Mouse (Mus musculus) CH12.LX (cell line): ENCODE measurements around the gene Hivep2. TPM values are rescaled to one million over a fixed set of nuclear protein-coding genes. Genes with fewer than 3 reads are reported as not detected.

Source experiments
- DNase-seq: peaks from one replicate; pipeline ENCODE4 v3.0.0-alpha.2; 2013; ENCODE audit errors: extremely low read depth
- H3K27ac ChIP-seq: 2 replicates; pipeline ENCODE4 v1.5.1; 2012; ENCODE audit warnings: low read depth, mild to moderate bottlenecking, control low read depth, moderate library complexity; ENCODE audit not compliant: insufficient read depth
- H3K27me3 ChIP-seq: replicated peaks from 2 replicates; pipeline ENCODE3; 2012; ENCODE audit warnings: inconsistent platforms
- H3K36me3 ChIP-seq, 2 experiments: replicated peaks in 1 of 2; 2 replicates each; pipeline versions ENCODE3 to v1.6.1; 2012; ENCODE audit warnings: inconsistent platforms in 1 of 2, low read length in 1 of 2, mild to moderate bottlenecking in 1 of 2, mixed read lengths in 1 of 2, moderate library complexity in 1 of 2; ENCODE audit not compliant: control insufficient read depth in 1 of 2, insufficient read depth in 1 of 2
- H3K4me1 ChIP-seq, 2 experiments: 2 replicates each; pipeline ENCODE4 v1.6.1; 2012; ENCODE audit warnings: inconsistent platforms in 1 of 2, moderate library complexity in 1 of 2; ENCODE audit not compliant: insufficient read depth in 2 of 2, control insufficient read depth in 1 of 2
- H3K4me2 ChIP-seq: 2 replicates; pipeline ENCODE4 v1.6.1; 2012; ENCODE audit warnings: low read depth, mild to moderate bottlenecking, control low read depth; ENCODE audit not compliant: poor library complexity, insufficient read depth, severe bottlenecking
- H3K4me3 ChIP-seq, 3 experiments: fragments of 150-350 bp in 1 of 3; sonication (generic) in 1 of 3; replicated peaks in 1 of 3; 2 replicates each; pipeline versions ENCODE3 to v1.5.1; 2011 to 2012; ENCODE audit warnings: low read depth in 2 of 3, low read length in 2 of 3, mild to moderate bottlenecking in 2 of 3, moderate library complexity in 2 of 3, control low read depth in 1 of 3, improper control_type of control experiment in 1 of 3, inconsistent platforms in 1 of 3, mixed read lengths in 1 of 3; ENCODE audit not compliant: poor library complexity in 1 of 3
- H3K79me2 ChIP-seq: replicated peaks from 2 replicates; pipeline ENCODE4 v1.6.1; 2012; ENCODE audit warnings: mild to moderate bottlenecking, moderate library complexity; ENCODE audit not compliant: control insufficient read depth, poor library complexity, insufficient read depth, severe bottlenecking; ENCODE audit errors: extremely low read depth
- H3K9ac ChIP-seq: 2 replicates; pipeline ENCODE4 v1.6.1; 2012; ENCODE audit warnings: low read depth, mild to moderate bottlenecking, control low read depth, moderate library complexity; ENCODE audit not compliant: insufficient read depth
- H3K9me3 ChIP-seq: replicated peaks from 2 replicates; pipeline ENCODE3; 2012; ENCODE audit warnings: low read length, inconsistent platforms, mixed read lengths
- CHD1 ChIP-seq: IDR thresholded peaks from 2 replicates; pipeline ENCODE4 v1.6.1; 2012; ENCODE audit warnings: low read depth, low read length, improper control_type of control experiment, inconsistent platforms
- E2F4 ChIP-seq: IDR thresholded peaks from 2 replicates; pipeline ENCODE4 v1.6.1; 2011; ENCODE audit warnings: low read depth, low read length, improper control_type of control experiment; ENCODE audit not compliant: insufficient replicate concordance
- EP300 ChIP-seq: IDR thresholded peaks from 2 replicates; pipeline ENCODE4 v1.6.1; 2011; ENCODE audit warnings: low read length, improper control_type of control experiment
- ETS1 ChIP-seq: conservative IDR thresholded peaks from 2 replicates; pipeline ENCODE4 v1.6.1; 2012; ENCODE audit warnings: low read depth, mild to moderate bottlenecking, inconsistent platforms, low read length, improper control_type of control experiment, moderate library complexity
- GABPA ChIP-seq: IDR thresholded peaks from 2 replicates; pipeline ENCODE4 v1.6.1; 2012; ENCODE audit warnings: low read depth, low read length, improper control_type of control experiment, inconsistent platforms; ENCODE audit not compliant: insufficient replicate concordance
- JUND ChIP-seq: conservative IDR thresholded peaks from 2 replicates; pipeline ENCODE4 v1.6.1; 2011; ENCODE audit warnings: low read depth, low read length, improper control_type of control experiment
- KAT2A ChIP-seq: IDR thresholded peaks from 2 replicates; pipeline ENCODE4 v1.6.1; 2012; ENCODE audit warnings: low read length, improper control_type of control experiment, inconsistent platforms; ENCODE audit not compliant: insufficient replicate concordance
- MAX ChIP-seq: IDR thresholded peaks from 2 replicates; pipeline ENCODE4 v1.6.1; 2011; ENCODE audit warnings: low read length, improper control_type of control experiment
- MEF2A ChIP-seq: IDR thresholded peaks from 2 replicates; pipeline ENCODE4 v1.6.1; 2014; ENCODE audit warnings: low read depth, mild to moderate bottlenecking, inconsistent platforms, low read length, improper control_type of control experiment, borderline replicate concordance
- MXI1 ChIP-seq: IDR thresholded peaks from 2 replicates; pipeline ENCODE4 v1.6.1; 2011; ENCODE audit warnings: mild to moderate bottlenecking, low read depth, low read length, improper control_type of control experiment
- POLR2A ChIP-seq: IDR thresholded peaks from 2 replicates; pipeline ENCODE4 v1.6.1; 2011; ENCODE audit warnings: low read depth, mild to moderate bottlenecking, improper control_type of control experiment, low read length
- RAD21 ChIP-seq: IDR thresholded peaks from 2 replicates; pipeline ENCODE4 v1.6.1; 2011; ENCODE audit warnings: low read depth, mild to moderate bottlenecking, low read length, improper control_type of control experiment, moderate library complexity
- SMC3 ChIP-seq: IDR thresholded peaks from 2 replicates; pipeline ENCODE4 v1.6.1; 2011; ENCODE audit warnings: low read depth, low read length, improper control_type of control experiment
- TBP ChIP-seq: conservative IDR thresholded peaks from 2 replicates; pipeline ENCODE4 v1.6.1; 2011; ENCODE audit warnings: low read depth, low read length, improper control_type of control experiment
- TCF12 ChIP-seq: IDR thresholded peaks from 2 replicates; pipeline ENCODE4 v1.6.1; 2014; ENCODE audit warnings: low read depth, mild to moderate bottlenecking, inconsistent platforms, low read length, improper control_type of control experiment
- USF1 ChIP-seq: IDR thresholded peaks from 2 replicates; pipeline ENCODE4 v1.6.1; 2014; ENCODE audit warnings: low read depth, mild to moderate bottlenecking, inconsistent platforms, low read length, improper control_type of control experiment
- USF2 ChIP-seq: conservative IDR thresholded peaks from 2 replicates; pipeline ENCODE4 v1.6.1; 2011; ENCODE audit warnings: low read depth, low read length, improper control_type of control experiment
- ZKSCAN1 ChIP-seq: IDR thresholded peaks from 2 replicates; pipeline ENCODE4 v1.6.1; 2012; ENCODE audit warnings: low read depth, inconsistent platforms, low read length, improper control_type of control experiment, borderline replicate concordance
- ZMIZ1 ChIP-seq: IDR thresholded peaks from 2 replicates; pipeline ENCODE4 v1.6.1; 2012; ENCODE audit warnings: low read depth, mild to moderate bottlenecking, inconsistent platforms, low read length, improper control_type of control experiment
- dilution Hi-C: fragments of 300-500 bp; cut with MboI; formaldehyde crosslinking; loops from 2 replicates; pipeline ENCODE4 v1.14.3; 2020; ENCODE audit warnings: low sequenced_read_pairs; ENCODE audit not compliant: extremely low pct_unique_long_range_greater_than_20kb, extremely low pct_ligation_motif_present
- in situ Hi-C: fragments of 300-500 bp; cut with MboI; formaldehyde crosslinking; loops from 3 replicates; pipeline ENCODE4 v1.14.3; 2019; ENCODE audit warnings: low sequenced_read_pairs, low pct_ligation_motif_present, low pct_unique_long_range_greater_than_20kb, mixed read lengths
- polyA plus RNA-seq: library from polyadenylated mRNA; unstranded; fragments of >175 nt; gene quantifications from 2 replicates; pipeline ENCODE4 v1.2.1, GENCODE M21; 2012; ENCODE audit warnings: low read depth; ENCODE audit not compliant: insufficient read length
- total RNA-seq, 2 experiments: library from RNA; depleted of rRNA; stranded (reverse); fragments of 300-350 nt in 1 of 2; fragments of >200 nt in 1 of 2; gene quantifications; 2 replicates each; pipeline ENCODE4 v1.2.3; 2012 to 2014

Hivep2 gene
- total and polyA plus RNA-seq, 3 experiments, result 0.59 to 2.7 (median 1.4) TPM

GRCm38 (mm10) chr10:14070498-14071079 lies 104.7 kb downstream of the Hivep2 start:
- Histone ChIP-seq H3K79me2 (no peaks in the 10 kb centered on the region), H3K9ac (no peak overlapping the region), H3K36me3 (no peaks in the 10 kb centered on the region), H3K27me3 (no peaks in the 10 kb centered on the region), H3K4me2 (no peak overlapping the region), H3K9me3 (no peaks in the 10 kb centered on the region), H3K4me3 (no peak overlapping the region), H3K4me1 (no peaks in the 10 kb centered on the region), H3K27ac (no peak overlapping the region)
- in situ Hi-C loops (no loop called here), dilution Hi-C loops (no loop called here)
- TF ChIP-seq JUND (no peak), MXI1 (no peak), USF1 (no peak)
- no peak for DNase-seq

GRCm38 (mm10) chr10:14072504-14072903 lies 106.6 kb downstream of the Hivep2 start:
- Histone ChIP-seq H3K36me3 (no peaks in the 10 kb centered on the region), H3K27ac (no peak overlapping the region), H3K79me2 (no peaks in the 10 kb centered on the region), H3K4me1 (no peaks in the 10 kb centered on the region), H3K4me2 (no peak overlapping the region), H3K9me3 (no peaks in the 10 kb centered on the region), H3K4me3 (no peak overlapping the region), H3K27me3 (no peaks in the 10 kb centered on the region), H3K9ac (no peak overlapping the region)
- in situ Hi-C loops (no loop called here), dilution Hi-C loops (no loop called here)
- no peak for TF ChIP-seq GABPA
- no peak for TF ChIP-seq USF1
- no peak for TF ChIP-seq MEF2A
- TF ChIP-seq ZMIZ1, result no peak
- no peak for TF ChIP-seq TBP
- TF ChIP-seq POLR2A, result no peak
- TF ChIP-seq MXI1, result no peak
- TF ChIP-seq ETS1, result no peak
- no peak for TF ChIP-seq CHD1
- TF ChIP-seq TCF12, result no peak
- no peak for TF ChIP-seq MAX
- TF ChIP-seq RAD21, result no peak
- TF ChIP-seq E2F4, result no peak
- no peak for TF ChIP-seq ZKSCAN1
- no peak for TF ChIP-seq KAT2A
- no peak for TF ChIP-seq SMC3
- no peak for TF ChIP-seq JUND
- TF ChIP-seq EP300, result no peak
- no peak for TF ChIP-seq USF2
- no peak for DNase-seq
